Mouse (Mus musculus) layer of hippocampus, postnatal 36 days (tissue): ENCODE measurements around the gene Ubxn6. TPM values are rescaled to one million over a fixed set of nuclear protein-coding genes. Genes with fewer than 3 reads are reported as not detected.

Experiments
- DNase-seq, 2 experiments: peaks; one replicate each; pipeline ENCODE4 v3.0.0; 2022
- total RNA-seq, 2 experiments: library from RNA; stranded (reverse); gene quantifications; 2 replicates each; pipeline ENCODE4 v1.2.3; 2021

Ubxn6 gene
- total RNA-seq, 2 experiments from 2014 or later: 84.6 to 87.3 TPM

- DNase-seq: no peak
Observed at GRCm38 (mm10) chr17:56051369-56051768, 23.5 kb downstream of the Ubxn6 start.

GRCm38 (mm10) chr17:56040857-56041163, 34.0 kb downstream of the Ubxn6 start:
- DNase-seq: no peak

- peak; percentile 93 to 95 for DNase-seq
Observed at GRCm38 (mm10) chr17:56040030-56040856, 34.6 kb downstream of the Ubxn6 start, which contains the start of gene Chaf1a. Gene Chaf1a (plus strand): TSS chr17:56040439.

GRCm38 (mm10) chr17:56039345-56039744, 35.5 kb downstream of the Ubxn6 start:
- no peak for DNase-seq

- no peak for DNase-seq
Observed at GRCm38 (mm10) chr17:56038583-56039261, 36.1 kb downstream of the Ubxn6 start.

GRCm38 (mm10) chr17:56036901-56037287, 37.9 kb downstream of the Ubxn6 start:
- DNase-seq: no peak

- peak; percentile 100 for DNase-seq
Observed at GRCm38 (mm10) chr17:56036176-56036900, 38.5 kb downstream of the Ubxn6 start, which contains the start of gene Sh3gl1. Gene Sh3gl1 (minus strand): TSS chr17:56036635.

GRCm38 (mm10) chr17:56035216-56035615, 39.6 kb downstream of the Ubxn6 start:
- DNase-seq: no peak

GRCm38 (mm10) chr17:56034726-56035100, 40.1 kb downstream of the Ubxn6 start:
- DNase-seq: no peak

- no peak for DNase-seq
Observed at GRCm38 (mm10) chr17:56034040-56034725, 40.6 kb downstream of the Ubxn6 start.

- DNase-seq: no peak
Observed at GRCm38 (mm10) chr17:56032831-56033230, 42.0 kb downstream of the Ubxn6 start.

- DNase-seq: no peak
Observed at GRCm38 (mm10) chr17:56032127-56032733, 42.6 kb downstream of the Ubxn6 start.

GRCm38 (mm10) chr17:56031431-56031830, 43.4 kb downstream of the Ubxn6 start:
- no peak for DNase-seq

GRCm38 (mm10) chr17:56030919-56031318, 43.9 kb downstream of the Ubxn6 start:
- no peak for DNase-seq

- no peak for DNase-seq
Observed at GRCm38 (mm10) chr17:56030238-56030870, 44.5 kb downstream of the Ubxn6 start.

- DNase-seq: peak; percentile 3 to 34
Observed at GRCm38 (mm10) chr17:56027801-56028441, 46.9 kb downstream of the Ubxn6 start.

GRCm38 (mm10) chr17:56026881-56027280, 47.9 kb downstream of the Ubxn6 start:
- peak in 1 of 2 experiments; percentile 2 for DNase-seq

- no peak for DNase-seq
Observed at GRCm38 (mm10) chr17:56026303-56026702, 48.5 kb downstream of the Ubxn6 start.

GRCm38 (mm10) chr17:56024931-56025330, 49.9 kb downstream of the Ubxn6 start:
- DNase-seq: peak in 1 of 2 experiments; percentile 6

GRCm38 (mm10) chr17:56024476-56024875, 50.4 kb downstream of the Ubxn6 start:
- no peak for DNase-seq

- DNase-seq: peak in 1 of 2 experiments; percentile 9
Observed at GRCm38 (mm10) chr17:56023386-56023785, 51.4 kb downstream of the Ubxn6 start.
